Mouse (Mus musculus) lung, embryonic 14.5 days (tissue): ENCODE measurements around the gene Atp1a4. TPM values are rescaled to one million over a fixed set of nuclear protein-coding genes. Genes with fewer than 3 reads are reported as not detected.

ENCODE experiments used
- ATAC-seq: fragments of 200-750 bp; cut with Nextera tagmentation; 2 replicates; pipeline ENCODE4 v1.8.0; 2017; ENCODE audit warnings: mild to moderate bottlenecking, moderate TSS enrichment, moderate library complexity; ENCODE audit not compliant: insufficient read depth
- DNase-seq: peaks from one replicate; pipeline ENCODE4 v3.0.0-alpha.2; 2015
- H3K27ac ChIP-seq: fragments of 300-500 bp; sonication (generic); 2 replicates; pipeline ENCODE4 v1.5.1; 2014; ENCODE audit warnings: low read depth, mild to moderate bottlenecking, moderate library complexity
- H3K27me3 ChIP-seq: fragments of 300-500 bp; sonication (generic); 2 replicates; pipeline ENCODE4 v1.6.1; 2014; ENCODE audit warnings: low read length, control low read depth; ENCODE audit not compliant: insufficient read depth
- H3K36me3 ChIP-seq: fragments of 300-500 bp; sonication (generic); 2 replicates; pipeline ENCODE4 v1.6.1; 2014; ENCODE audit warnings: control low read depth; ENCODE audit not compliant: insufficient read depth
- H3K4me1 ChIP-seq: fragments of 300-500 bp; sonication (generic); 2 replicates; pipeline ENCODE4 v1.6.1; 2014; ENCODE audit warnings: antibody characterized with exemption, control low read depth; ENCODE audit not compliant: insufficient read depth
- H3K4me2 ChIP-seq: fragments of 300-500 bp; sonication (generic); 2 replicates; pipeline ENCODE4 v1.6.1; 2014; ENCODE audit warnings: mild to moderate bottlenecking
- H3K4me3 ChIP-seq: fragments of 300-500 bp; sonication (generic); 2 replicates; pipeline ENCODE4 v1.5.1; 2014; ENCODE audit warnings: low read depth, low read length
- H3K9ac ChIP-seq: fragments of 300-500 bp; sonication (generic); 2 replicates; pipeline ENCODE4 v1.6.1; 2014
- H3K9me3 ChIP-seq: fragments of 300-500 bp; sonication (generic); 2 replicates; pipeline ENCODE4 v1.6.1; 2016; ENCODE audit warnings: low read depth, low read length, control low read depth
- CTCF ChIP-seq: IDR thresholded peaks from 2 replicates; pipeline ENCODE4 v1.5.1; 2016; ENCODE audit warnings: antibody characterized with exemption, low read depth
- WGBS: fragments of 180-500 bp; shearing (Covaris S2); extraction: QIAGEN DNeasy Blood & Tissue Kit; methylation state at CpG from one replicate; pipeline ENCODE4 v1.1.7; 2014; 5-methylcytosine and 5-hydroxymethylcytosine counted together
- polyA plus RNA-seq: library from polyadenylated mRNA; unstranded; fragments of >200 nt; fragmentation: Nextera tagmentation; extraction: Ambion mirVana; gene quantifications from 2 replicates; pipeline ENCODE4 v1.2.1, GENCODE M21; 2014

The Atp1a4 gene
- polyA plus RNA-seq, 1 experiment from 2014 or later: not detected

GRCm38 (mm10) chr1:172197146-172197545 lies 61.1 kb downstream of the Atp1a4 start:
- H3K27ac ChIP-seq: no peak overlapping the region
- no peak overlapping the region for H3K4me3 ChIP-seq
- H3K9ac ChIP-seq: no peak overlapping the region
- H3K4me2 ChIP-seq: no peak overlapping the region
- ATAC-seq (no peak), DNase-seq (no peak)
- no peaks in the 10 kb centered on the region for H3K27me3 ChIP-seq
- peaks cover 14% of the 10 kb centered on the region for H3K4me1 ChIP-seq
- TF ChIP-seq CTCF: no peak
- WGBS: 86% methylated on average over 3 of the region's 3 CpGs
- peaks cover 93% of the 10 kb centered on the region for H3K36me3 ChIP-seq
- H3K9me3 ChIP-seq: no peaks in the 10 kb centered on the region

- no peak for DNase-seq
- no peak overlapping the region for H3K27ac ChIP-seq
- H3K36me3 ChIP-seq: peaks cover 92% of the 10 kb centered on the region
- H3K9me3 ChIP-seq: no peaks in the 10 kb centered on the region
- WGBS: 79% methylated on average over 8 of the region's 8 CpGs
- no peaks in the 10 kb centered on the region for H3K4me1 ChIP-seq
- ATAC-seq: no peak
- no peak for TF ChIP-seq CTCF
- no peak overlapping the region for H3K9ac ChIP-seq
- no peak overlapping the region for H3K4me3 ChIP-seq
- no peaks in the 10 kb centered on the region for H3K27me3 ChIP-seq
- H3K4me2 ChIP-seq: no peak overlapping the region
These were observed 63.8 kb downstream of the Atp1a4 start for GRCm38 (mm10) chr1:172194435-172194834.

DNA sequence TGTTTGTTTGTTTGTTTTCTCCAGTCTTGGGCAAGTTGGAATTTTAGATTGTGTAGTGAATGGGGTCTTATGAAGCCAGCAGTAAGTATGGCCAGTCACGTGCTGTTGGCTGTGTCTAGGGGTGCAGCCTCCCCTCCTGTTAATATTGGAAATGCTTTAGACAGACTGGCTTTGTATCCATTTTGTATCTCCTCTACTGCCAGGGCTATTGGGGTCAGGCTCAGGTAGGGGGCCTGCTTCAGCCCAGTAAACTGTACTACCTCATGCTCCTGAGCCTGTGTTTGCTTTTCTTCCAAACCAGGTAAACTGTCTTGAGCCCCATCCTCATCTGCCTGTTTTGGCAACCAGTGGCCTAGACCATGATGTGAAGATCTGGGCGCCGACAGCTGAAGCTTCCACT lies 66.0 kb downstream of the Atp1a4 start:
- 90% methylated on average over 3 of the region's 3 CpGs for WGBS
- no peak overlapping the region for H3K4me2 ChIP-seq
- ATAC-seq (no peak), DNase-seq (no peak)
- no peaks in the 10 kb centered on the region for H3K27me3 ChIP-seq
- no peak overlapping the region for H3K27ac ChIP-seq
- no peak overlapping the region for H3K9ac ChIP-seq
- no peak for TF ChIP-seq CTCF
- no peaks in the 10 kb centered on the region for H3K9me3 ChIP-seq
- H3K4me3 ChIP-seq: no peak overlapping the region
- H3K4me1 ChIP-seq: no peaks in the 10 kb centered on the region
- peaks cover 93% of the 10 kb centered on the region for H3K36me3 ChIP-seq

DNA sequence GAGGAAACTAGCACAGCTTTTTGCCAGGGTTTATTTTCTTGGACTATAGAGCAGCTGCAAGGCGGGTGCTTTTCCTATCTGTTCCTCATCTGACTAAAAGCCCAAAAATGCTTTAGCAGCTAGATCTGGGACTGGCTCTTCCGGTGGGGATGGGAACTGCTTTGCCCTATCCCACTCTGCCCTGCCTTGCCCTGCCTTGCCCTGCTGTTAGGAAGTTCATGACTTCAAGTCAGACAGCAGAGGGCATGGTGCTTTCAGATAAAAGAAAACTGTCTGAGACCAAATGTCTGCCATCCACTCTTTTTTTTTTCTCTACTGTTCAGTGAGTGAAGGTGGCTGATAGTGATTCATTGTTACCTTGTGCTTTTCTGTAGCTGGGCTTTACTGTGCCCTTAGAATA lies 66.6 kb downstream of the Atp1a4 start:
- Histone ChIP-seq H3K36me3 (peaks cover 93% of the 10 kb centered on the region), H3K9me3 (no peaks in the 10 kb centered on the region), H3K27ac (no peak overlapping the region), H3K27me3 (no peaks in the 10 kb centered on the region), H3K9ac (no peak overlapping the region), H3K4me2 (no peak overlapping the region), H3K4me1 (no peaks in the 10 kb centered on the region), H3K4me3 (no peak overlapping the region)
- ATAC-seq: no peak
- 0 out of 2 replicates have a peak, but pooled peaks have one; percentile 1 for TF ChIP-seq CTCF
- no peak for DNase-seq
- 85% methylated on average over 2 of the region's 2 CpGs for WGBS

DNA sequence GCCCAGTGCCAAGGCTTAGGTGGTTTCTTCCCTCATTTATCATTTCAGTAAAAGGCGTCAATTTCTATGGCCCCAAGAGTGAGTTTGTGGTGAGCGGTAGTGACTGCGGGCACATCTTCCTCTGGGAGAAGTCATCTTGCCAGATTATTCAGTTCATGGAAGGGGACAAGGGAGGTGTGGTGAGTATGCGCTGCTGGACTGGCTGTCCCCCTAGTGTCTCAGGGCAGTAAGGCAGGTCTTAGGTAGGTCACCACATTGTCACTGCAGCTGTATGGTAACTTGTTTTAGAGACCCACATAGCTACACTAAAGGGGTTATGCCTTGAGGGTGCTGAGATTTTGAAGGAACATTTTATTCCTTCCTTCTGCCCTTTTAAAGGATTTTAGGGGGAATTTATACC lies 69.3 kb downstream of the Atp1a4 start:
- DNase-seq (peak; percentile 35), ATAC-seq (peak; percentile 52; the same call in 1 of the 2 replicates)
- no peak overlapping the region for H3K4me2 ChIP-seq
- H3K27ac ChIP-seq: no peak overlapping the region
- no peaks in the 10 kb centered on the region for H3K9me3 ChIP-seq
- peak; percentile 70 for TF ChIP-seq CTCF
- H3K9ac ChIP-seq: no peak overlapping the region
- H3K4me1 ChIP-seq: no peaks in the 10 kb centered on the region
- H3K4me3 ChIP-seq: no peak overlapping the region
- peaks cover 86% of the 10 kb centered on the region for H3K36me3 ChIP-seq
- H3K27me3 ChIP-seq: no peaks in the 10 kb centered on the region
- 70% methylated on average over 4 of the region's 4 CpGs for WGBS

DNA sequence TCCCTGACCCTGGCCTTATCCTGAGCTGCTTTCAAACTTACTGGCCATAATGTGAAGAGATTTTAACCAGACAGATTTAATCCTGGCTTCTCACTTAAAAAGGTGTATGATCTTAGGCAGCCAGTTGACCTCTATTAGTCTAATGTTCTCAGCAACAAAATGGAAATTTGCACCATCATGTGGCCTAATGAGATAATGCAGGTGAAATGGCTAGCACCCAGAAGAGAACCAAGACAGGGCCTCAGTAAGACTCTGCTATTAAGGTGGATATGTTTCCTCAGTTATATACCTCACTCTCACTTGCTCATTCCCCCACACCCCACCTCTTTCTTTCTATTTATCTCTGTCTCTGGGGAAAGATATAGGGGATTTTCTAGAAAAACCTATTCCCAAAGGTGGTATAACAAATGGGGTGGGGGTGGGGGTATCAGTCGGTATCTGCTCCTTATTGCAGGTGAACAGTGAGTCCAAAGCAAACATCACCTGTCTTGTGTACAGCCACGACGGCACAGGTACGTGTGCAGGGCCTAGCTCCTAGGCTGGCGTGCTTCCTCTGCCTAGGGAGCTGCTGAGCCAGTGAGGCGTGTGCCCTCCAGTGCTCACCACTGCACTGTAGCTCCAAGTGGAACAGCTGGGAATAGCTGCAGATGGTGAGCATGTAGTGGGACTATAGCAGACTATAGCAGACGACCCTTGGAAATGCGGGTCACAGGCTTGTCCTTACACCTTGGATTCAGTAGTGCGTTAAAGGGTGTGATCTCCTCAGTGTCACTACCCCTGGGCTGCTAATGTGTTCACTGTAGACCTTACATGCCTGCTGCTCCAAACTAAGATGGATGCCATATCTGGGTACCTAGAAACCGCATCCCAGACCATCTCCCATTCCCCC lies 71.6 kb downstream of the Atp1a4 start:
- 91% methylated on average over 10 of the region's 10 CpGs for WGBS
- Histone ChIP-seq H3K4me2 (no peak overlapping the region), H3K27ac (no peak overlapping the region), H3K9me3 (no peaks in the 10 kb centered on the region), H3K9ac (no peak overlapping the region), H3K4me3 (no peak overlapping the region), H3K27me3 (no peaks in the 10 kb centered on the region), H3K4me1 (no peaks in the 10 kb centered on the region), H3K36me3 (peaks cover 80% of the 10 kb centered on the region)
- DNase-seq (peak; percentile 53), ATAC-seq (no peak)
- peak; percentile 41; the same call in 1 of the 2 replicates for TF ChIP-seq CTCF

- Histone ChIP-seq H3K9me3 (no peaks in the 10 kb centered on the region), H3K4me3 (no peak overlapping the region), H3K27ac (no peak overlapping the region), H3K27me3 (no peaks in the 10 kb centered on the region), H3K9ac (no peak overlapping the region), H3K4me1 (no peaks in the 10 kb centered on the region), H3K4me2 (no peak overlapping the region), H3K36me3 (peaks cover 80% of the 10 kb centered on the region)
- no peak for ATAC-seq
- no peak for DNase-seq
- TF ChIP-seq CTCF: no peak
These were observed 74.3 kb downstream of the Atp1a4 start for GRCm38 (mm10) chr1:172183915-172184314.
